Mouse (Mus musculus) cerebellum, postnatal 4 days (tissue): Measurements from ENCODE around the gene H2afy.

Source experiments
- DNase-seq, 2 experiments: peaks; one replicate each; pipeline ENCODE4 v3.0.0; 2022; ENCODE audit warnings: low spot score in 2 of 2, mixed read lengths in 1 of 2

H2afy gene

DNA sequence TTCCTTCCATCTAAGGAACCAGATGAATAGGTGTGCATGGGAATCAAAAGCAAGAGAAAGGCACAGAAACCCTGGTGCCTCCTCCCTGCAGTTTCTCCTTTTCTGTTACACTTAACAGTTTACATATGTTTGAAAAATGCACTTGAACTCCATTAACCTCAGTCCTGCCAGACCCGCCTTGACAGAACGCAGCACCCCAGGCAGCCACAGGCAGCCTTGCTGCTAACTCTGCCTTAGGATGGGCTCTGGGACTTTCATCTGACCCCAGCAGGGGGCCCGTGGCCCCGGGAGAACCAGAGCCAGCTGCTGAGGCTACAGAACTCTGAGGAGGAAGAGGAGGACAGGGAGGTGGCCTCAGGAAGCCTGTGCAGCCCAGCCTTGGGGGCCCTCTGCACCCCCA lies 23.7 kb downstream of the H2afy start:
- DNase-seq, result no peak

DNA sequence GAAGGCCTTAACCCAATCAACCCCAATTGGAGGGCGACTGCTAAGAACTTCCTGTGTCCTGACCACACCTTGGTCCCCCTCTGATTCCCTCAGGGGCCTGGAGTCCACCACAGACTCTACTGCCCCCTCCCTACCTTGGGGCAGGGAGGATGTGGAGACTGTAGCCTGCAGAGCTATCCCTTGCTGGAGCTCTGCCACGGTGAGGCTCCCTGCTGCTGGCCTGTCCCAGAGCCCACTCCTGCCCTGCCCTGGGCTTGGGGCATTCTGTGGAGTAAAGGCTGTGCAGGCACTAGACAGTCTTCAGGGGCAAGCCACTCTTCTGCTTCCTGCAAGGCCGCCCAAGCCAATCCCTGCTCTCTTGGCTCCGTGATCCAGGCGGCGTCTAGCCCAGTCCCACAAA lies 24.6 kb downstream of the H2afy start:
- DNase-seq, result no peak

DNA sequence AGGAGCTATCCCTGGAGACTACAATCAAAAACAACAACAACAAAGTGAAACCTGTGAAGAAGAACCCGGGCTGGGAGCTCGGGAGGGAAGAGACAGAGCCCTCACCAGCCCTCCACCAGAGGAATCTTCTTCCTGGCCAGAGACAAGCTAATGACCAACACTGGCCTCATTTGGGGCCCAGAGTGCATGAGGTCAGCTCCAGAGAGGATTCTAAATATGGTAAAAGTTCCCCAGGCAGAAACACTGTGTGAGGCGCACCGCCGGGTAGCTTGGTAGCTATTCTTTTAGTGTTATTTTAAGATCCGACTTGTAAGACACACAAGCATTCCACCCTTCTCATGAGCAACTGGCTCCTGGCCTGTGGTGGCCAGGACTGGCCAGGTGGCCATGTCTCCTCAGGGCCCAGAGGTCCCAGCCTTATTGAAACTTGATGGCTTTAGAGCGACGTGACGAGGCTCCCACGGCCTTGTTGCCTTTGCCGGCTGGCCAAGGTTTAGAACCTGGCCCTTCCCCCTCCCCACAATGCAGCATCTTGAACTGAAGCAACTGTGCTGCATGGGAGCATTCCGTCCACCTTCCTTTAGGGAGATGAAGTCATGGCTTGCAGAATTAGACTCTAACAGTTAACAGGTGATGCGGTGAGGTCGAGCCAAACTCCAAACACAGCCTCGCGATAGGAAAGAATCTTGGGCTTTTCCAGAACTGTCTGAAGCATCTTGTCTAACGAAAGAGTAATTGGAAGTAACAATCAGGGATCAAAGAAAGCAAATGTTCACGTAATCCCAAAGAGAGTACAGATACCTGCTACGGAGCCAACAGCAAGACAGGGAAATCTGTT lies 25.2 kb downstream of the H2afy start:
- no peak for DNase-seq

DNA sequence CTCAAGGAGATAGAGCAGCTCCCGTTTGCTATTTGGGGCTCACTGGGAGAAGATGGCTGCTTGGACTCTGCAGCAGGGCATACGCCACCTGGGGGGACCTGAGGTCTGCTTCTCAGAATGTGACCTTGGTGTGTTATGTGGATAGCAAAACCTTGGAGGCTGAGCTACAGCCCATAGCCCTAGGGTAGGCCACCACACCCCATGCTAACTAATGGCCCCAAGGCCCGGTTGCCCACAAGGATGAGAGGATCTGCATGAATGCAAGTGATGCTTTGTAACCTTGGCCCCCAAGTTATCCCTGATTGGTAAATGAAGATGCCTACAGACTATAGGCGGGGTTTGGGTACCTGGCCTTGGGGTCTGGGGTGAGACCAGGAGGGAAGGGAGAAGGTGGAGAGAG lies 26.5 kb downstream of the H2afy start:
- no peak for DNase-seq

DNA sequence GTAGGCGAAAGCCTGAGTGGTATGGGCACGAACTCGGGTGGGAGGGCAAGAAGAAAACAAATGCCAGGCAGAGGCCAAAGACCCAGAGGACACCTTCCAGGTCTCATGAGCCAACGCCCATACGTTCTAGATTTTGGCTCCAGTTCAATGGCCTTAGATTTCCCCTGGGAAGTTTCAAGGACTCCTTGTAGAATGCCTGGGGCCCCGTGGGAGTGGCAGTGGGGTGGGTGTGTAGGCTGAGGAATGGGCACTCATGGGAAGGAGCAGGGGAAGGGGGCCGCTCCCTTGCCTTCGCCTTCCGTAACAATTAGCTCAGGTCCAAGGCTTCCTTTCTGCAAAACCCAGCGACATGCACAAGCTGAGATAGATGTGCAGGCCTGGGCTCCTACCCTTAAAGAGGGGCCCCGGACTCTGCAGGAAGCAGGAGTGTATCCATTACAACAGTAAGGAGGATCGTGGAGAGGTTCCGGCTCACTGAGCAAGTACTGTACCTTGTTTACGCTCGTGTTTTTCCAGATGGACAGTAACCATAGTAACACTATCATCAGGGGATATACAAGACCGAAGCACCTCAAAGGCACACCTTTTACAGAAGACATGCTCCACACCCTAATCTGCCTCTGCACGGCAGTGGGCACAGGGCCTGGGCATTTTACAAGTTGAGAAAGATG lies 27.2 kb downstream of the H2afy start:
- no peak for DNase-seq

DNA sequence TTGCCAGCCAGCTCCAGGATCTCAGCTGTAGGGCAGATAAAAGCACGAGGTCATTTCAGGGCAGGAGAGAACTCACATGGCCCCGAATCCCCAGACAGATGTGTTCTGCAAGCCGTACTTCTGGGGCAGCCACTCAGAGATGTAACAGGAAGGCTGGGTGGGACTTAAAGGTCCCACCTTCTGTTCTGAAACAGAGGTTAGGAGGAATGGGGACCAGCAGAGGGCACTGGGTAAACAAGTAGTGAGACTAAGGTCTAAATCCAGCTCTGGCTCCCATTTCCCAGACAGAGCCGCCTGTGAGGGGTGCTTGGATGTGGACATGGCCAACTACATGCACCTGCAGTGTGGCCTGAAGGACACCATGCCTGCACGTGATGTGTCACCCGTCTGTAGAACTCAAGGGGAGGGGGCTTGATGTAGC lies 31.2 kb downstream of the H2afy start:
- no peak for DNase-seq

DNA sequence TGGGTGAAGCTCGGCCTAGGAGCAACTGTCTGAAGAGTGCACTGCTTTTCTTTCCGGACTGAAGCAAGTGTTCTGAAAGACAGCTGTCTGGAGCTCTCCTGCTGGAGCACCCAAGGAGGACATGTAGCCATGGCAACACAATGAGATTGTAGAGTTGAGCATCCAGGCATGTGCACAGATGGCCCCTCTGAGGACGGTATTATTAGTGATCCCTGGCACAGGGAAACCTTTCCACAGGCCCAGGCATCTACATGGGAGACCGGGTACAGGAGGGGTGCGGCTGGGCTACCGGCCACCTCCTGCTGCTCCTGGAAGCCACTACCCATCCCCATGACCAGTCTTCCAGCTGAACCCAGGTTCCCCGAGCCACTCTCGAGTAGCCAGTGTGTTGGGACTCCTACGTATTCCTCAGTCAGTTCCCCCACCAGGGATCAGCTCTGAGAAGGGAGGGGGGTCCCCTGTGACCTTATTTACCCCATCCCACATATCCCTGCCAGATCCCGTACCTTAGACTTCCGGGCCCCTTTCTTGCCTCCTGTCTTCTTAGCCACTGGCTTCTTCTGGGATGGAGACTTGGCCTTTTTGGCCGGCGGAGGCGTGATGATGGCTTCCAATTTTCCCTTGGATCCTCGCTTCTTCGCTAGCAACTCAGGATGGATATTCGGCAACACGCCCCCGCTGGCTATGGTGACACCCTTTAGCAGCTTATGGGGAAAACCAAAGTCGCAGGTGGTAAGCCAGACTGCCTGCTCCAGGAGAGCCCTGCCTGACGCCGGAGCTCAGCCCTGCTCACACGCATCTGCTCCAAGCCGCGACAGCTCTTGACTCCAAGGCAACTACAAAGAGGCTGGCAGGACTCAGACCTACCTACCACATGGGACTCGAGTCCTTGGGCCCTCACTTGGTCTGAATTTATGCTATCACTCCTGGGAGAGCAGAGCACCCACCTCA lies 32.1 kb downstream of the H2afy start:
- peak in 1 of 2 experiments; percentile 41 for DNase-seq

DNA sequence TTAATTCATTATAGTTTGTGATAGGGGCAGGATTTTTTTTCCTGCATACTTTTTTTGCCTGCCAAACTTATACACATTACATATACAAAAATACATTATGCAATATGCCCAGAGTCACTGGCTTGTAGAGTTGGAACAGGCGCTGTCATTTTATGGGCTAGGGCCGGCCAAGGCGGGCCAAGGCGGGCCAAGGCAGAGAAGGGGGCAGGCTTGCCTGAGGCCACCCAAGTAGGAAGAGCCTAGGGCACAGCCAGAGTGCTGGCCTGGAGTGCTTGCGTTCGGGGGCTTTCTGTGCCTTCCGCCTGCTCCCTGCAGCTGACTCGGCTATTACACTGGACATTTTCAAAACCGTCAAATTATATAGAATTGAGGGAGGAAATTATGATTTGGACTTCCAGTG lies 34.0 kb downstream of the H2afy start:
- DNase-seq, result no peak

DNA sequence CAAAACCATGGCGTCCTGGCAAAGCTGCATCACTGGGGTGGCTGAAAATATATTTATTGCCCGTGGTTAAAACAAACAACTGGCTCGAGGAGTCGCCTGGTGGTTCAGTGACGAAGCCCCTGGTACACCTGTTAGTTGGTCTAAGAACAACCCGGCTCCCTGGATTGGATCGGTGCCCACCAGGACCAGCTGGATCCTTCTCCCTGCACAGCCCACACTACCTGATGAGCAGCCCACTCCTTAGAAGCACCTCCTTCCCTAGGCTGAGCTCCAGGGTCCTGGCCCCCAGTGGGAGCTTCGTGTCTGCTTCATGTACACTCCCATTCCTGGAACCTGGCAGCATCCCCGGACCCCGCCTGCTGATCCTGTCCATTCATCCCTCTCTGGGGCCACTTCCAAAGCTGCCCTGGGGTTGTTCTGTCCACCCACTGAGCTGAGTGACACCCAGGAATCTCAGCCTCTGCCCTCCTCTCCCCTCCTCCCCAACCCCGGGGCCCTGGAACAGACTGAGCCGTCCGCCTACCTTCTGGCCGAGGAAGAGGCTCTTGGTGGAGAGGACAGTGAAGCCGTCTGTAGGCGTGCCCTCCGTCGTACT lies 40.5 kb downstream of the H2afy start:
- no peak for DNase-seq

DNA sequence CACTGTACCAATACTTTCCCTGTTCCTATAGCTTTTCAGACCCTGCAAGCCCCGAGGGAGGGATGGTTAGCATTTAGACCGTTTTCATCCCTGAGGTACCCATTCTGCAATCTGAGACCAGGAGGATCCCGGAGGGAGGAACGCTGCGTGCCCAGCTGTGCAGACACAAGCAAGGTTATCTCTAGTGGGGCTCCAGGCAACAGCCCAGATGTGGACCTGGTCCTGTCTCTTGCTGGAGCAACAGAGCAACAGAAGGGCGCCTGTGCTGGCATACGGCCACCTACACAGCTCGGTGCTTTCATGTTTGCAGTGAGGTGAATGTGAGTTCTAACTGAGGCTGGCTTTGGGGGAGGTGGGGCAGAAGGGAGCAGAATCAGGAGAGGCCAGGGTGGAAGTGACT lies 41.6 kb downstream of the H2afy start:
- no peak for DNase-seq

DNA sequence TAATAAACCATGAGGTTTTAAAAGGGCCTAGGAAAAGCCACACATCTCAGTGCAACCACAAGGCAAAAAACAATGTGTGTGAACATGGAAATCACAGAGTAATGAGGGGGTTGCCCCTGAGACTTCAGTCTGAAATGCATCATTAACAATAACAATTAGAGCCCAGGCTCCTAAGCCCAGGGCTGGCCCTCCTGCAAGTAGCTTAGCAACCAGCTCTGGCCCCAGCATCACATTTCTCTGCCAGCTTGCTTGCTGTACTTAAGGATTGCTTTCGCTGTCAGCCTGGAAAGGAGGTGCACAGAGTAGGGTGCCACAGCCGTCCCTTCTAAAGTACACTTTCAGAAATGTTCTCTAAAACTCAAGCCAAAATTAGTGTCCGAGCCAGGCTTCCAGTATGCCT lies 42.5 kb downstream of the H2afy start:
- peak in 1 of 2 experiments; percentile 32 for DNase-seq

DNA sequence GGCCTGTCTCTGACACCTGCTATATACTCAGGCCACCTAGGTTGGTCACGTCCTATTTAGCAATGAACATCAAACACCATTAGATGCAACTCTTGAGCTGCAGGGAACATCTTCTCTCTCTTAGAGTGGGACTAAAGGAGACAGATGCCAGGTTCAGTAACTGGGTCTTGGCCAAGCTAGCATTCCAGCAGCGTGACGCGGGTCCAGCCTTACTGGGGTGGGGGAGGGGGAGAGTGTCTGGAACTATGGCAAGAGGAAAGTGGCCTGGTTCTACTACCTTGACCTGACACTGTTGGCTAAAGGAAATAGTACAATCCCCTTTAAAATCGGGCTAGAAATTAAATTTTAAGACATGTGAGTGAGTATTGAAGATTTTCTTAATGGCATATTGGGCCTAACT lies 43.6 kb downstream of the H2afy start:
- DNase-seq, result no peak

DNA sequence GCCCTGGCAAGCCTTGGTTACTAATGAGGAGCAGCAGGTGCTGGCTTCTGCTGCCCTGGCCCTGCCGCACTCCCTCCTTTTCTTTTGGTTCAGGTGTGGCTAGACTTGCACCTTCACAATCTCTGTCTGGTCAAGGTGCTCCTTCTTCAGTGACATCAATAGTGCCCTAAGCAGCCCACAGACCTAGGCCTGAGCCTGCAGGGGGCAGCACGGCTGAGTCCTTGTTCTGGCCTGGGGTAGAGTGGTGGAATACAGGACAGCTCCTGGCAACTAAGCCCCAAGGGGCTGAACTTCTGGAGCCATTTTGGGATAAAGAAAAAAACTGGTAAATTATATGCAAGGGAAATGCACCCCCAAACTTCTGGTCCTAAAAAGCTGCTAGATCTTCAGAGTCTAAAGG lies 45.6 kb downstream of the H2afy start:
- DNase-seq, result no peak

DNA sequence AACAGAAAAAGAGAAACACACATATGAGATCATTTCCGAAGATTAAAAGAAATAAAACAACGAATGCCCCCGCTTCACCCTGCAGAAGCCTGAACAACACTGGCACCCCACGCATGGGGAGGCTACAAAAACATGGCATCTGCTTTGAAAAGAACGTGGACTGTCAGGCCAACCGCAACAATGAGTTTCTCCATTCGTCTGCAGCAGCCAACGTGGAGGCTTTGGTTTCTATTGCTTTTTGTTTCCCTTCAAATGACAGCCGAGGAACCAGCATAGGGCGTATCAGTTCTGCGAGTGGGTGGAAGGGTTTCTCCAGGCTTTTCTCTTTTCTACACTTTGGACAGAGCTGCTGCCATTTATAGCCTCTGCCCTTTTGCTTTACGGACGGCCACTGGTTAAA lies 47.6 kb downstream of the H2afy start:
- DNase-seq, result no peak

DNA sequence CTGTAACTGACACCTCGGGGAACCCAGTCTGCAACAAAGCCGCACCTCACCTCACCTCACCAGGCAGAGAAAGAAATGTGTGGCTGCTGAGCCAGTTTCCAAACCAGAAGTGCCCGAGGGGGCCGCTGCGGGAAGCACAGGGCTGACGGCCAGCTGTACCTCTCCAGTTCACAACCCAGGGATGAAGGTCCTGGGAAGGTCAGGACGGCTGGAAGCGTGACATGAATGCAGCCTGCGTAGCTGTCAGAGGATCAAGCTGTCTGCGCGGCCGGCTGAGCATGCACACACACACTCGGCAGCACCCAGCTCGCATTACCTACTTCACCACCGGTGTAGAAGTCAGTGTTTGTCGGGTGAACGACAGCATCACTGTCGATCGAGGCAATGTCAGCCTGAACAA lies 48.2 kb downstream of the H2afy start:
- no peak for DNase-seq

DNA sequence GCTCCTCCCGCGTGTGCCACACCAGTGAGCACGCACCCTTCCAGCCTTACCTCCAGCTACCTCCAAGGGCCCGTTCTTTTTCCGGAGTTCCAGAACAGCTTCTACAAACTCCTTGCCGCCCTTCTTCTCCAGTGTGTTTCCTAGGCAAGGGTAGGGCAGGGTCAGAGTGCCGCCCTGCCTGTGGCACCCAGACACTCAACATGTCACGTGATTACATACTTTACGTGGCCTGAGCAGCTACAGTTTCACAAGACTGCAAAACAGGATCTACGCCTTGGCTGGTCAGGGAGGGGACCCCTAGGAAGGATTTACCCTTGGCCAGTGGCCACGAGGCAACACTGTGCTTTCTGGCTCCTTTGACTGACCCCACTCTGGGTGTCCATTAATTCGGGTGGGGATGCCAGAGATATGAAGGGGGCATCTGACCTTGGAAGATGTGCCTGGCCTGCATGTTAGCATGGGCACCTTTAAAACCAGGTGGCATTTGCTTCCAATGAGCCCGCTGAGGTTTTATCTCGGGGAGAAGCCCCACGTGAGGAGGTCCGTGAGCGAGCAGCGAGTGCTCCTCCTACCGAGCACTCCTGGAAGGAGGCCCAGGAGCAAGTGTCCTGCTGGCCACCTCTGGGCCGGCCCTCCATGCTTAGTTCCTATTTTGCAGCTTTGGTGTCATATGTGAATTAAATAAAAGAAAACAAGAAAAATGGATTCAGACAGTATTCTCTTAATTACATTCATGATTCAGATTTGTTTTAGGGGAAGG lies 51.8 kb downstream of the H2afy start:
- no peak for DNase-seq

DNA sequence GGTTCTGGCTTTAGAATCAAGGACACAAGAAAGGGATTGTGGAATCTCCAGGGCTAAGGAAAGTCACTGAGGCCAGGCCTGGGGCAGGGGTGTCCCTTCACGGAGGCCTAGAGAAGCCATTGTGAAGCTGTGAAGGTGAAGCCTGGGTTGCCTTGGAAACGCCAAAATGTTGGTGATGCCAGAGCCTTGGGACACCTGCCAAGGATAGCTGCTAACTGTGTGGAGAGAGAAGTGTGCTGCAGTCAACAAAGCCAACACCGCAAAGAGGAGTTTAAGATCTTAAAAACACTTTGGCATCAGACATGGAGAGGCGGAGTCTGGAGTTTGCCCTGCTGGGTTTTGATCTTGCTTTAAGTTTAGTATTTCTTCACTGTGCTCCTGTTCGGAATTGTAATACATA lies 54.5 kb downstream of the H2afy start:
- no peak for DNase-seq

DNA sequence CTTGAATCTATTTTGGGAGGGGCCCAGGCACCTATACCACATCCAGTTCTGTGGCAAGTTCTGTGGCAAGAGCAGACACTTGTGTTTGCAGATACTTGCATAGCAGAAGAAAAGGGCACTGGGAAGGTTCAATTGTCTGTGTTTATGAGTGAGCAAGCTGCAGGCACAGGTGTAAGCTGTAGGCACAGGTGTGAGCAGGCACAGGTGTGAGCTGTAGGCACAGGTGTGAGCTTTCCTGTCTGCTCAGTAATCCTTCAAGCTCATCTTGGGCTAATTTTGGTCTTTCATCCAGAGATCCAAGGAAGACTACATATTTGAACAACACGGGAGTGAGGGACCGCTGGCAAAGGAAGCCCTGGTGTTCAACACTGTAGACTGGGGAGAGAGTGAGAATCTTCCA lies 56.5 kb downstream of the H2afy start:
- no peak for DNase-seq

DNA sequence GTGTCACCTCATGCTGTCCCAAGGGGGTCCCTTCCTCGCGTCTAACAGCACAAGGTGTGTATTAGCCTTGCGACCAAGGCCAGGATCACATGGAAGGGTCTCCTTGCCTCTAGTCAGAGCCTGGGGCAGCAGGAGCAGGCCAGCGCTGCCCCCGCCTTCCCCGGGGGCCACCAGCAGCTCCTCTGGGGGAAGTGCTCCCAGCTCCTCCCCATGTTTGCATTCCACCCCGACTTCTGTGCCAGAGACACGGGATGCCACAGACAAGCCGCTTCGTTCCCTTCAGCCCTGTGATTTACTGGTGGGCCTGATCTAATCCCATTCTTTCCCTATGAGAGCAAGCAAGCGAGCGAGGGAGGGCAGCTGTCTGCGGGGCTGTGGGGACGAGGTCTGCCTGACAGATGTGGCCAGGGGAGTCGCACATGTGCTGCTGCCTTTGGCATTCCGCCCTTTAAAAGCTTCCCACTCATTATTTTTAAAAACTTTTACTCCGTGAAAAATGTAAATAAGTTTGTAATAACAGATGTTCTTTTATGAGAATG lies 57.4 kb downstream of the H2afy start:
- no peak for DNase-seq

DNA sequence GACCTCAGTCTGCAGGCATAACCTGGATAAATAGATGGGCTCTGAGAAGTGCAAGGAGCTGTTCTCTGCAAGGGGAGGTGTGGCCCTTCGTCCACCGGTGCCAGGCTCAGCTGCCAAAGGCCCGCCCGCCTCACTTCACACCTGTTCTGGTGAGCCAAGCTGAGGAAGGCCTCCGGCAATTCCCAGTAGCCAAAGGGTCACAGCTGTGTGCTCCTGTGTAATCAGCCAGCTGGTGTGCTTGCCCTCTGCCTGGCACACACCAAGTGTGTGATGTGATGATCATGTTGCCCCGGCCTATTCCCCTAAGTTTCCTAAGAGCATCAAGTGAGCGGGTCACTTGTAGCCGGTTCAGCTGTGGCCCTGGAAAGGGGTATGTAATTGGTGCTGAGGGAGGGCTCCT lies 60.2 kb downstream of the H2afy start:
- no peak for DNase-seq

DNA sequence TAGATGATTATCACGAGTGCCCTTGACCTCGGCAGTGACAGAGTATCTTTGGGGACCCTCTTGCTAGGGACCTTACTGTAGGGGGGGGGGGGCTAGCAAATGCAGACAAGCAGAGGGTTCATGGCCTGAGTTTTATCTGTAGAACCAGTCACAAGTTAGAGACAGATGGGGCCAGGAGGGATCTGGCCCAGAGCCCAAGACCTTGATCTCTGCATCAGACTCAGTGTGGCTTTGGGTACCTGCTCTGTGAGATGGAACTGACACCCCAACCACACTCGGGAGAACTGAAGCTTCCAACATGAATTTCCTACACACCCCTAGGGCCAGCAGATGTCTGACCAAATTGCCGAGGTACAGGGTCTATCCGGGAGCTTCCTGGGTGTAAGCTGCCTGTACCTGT lies 63.0 kb downstream of the H2afy start:
- DNase-seq, result no peak
